Mouse (Mus musculus): Measurements from ENCODE around the gene Ros1. TPM values are rescaled to one million over a fixed set of nuclear protein-coding genes. Genes with fewer than 3 reads are reported as not detected.

Gene Ros1
- total and polyA plus RNA-seq, 3 experiments, result under 0.01 TPM; not detected in 2

- Histone ChIP-seq H3K27me3 (ENCODE audit: insufficient read depth, low read length) (no peaks in the 10 kb centered on the region), H3K9me3 (replicated peaks) (no peaks in the 10 kb centered on the region), H3K4me1 (ENCODE audit: insufficient read depth, low read depth, low read length) (no peaks in the 10 kb centered on the region), H3K36me3 (replicated peaks) (no peaks in the 10 kb centered on the region), H3K4me3 (ENCODE audit: low read depth, low read length) (no peak overlapping the region)
- ATAC-seq (ENCODE audit: extremely low read depth, insufficient number of reproducible peaks, low FRiP score, poor library complexity, severe bottlenecking) (no peak), DNase-seq (ENCODE audit: low spot score) (no peak)
- TF ChIP-seq POLR2AphosphoS5 (IDR thresholded peaks at IDR 0.05; ENCODE audit: insufficient replicate concordance, low read depth, low read length) (no peak), TAL1 (conservative IDR thresholded peaks at IDR 0.05; ENCODE audit: low read depth, low read length) (no peak), CTCF (IDR thresholded peaks at IDR 0.05; ENCODE audit: low read depth, low read length) (no peak), GATA1 (IDR thresholded peaks at IDR 0.05; ENCODE audit: borderline replicate concordance, low read length) (no peak), GATA2 (IDR thresholded peaks at IDR 0.05; ENCODE audit: borderline replicate concordance, low read depth, low read length) (no peak)
Observed at GRCm38 (mm10) chr10:52043086-52043485, 152.0 kb downstream of the Ros1 start.

DNA sequence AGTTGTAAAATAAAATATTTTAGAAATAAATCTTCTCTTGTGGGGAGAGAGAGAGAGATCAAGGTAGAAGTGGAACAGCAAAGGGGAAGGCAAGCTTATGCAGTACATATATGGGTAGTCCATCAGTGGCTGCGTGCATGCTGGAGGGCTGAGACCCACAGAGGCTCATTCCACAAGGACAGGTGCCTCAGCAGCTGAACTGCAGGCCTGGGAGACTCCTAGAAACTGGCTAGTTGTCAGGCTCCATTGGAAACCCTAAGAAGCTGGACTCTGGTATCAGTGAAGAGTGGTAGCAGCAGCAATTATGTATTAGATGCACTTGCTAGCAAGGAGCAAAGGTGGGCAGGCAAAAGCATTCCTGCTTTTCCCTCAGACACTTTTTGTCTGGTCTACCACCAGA lies 155.7 kb downstream of the Ros1 start:
- Histone ChIP-seq H3K4me3 (ENCODE audit: low read depth, low read length) (no peak overlapping the region), H3K4me1 (ENCODE audit: insufficient read depth, low read depth, low read length) (no peaks in the 10 kb centered on the region), H3K36me3 (replicated peaks) (no peaks in the 10 kb centered on the region), H3K9me3 (replicated peaks) (no peaks in the 10 kb centered on the region), H3K27me3 (ENCODE audit: insufficient read depth, low read length) (no peaks in the 10 kb centered on the region)
- DNase-seq (ENCODE audit: low spot score) (no peak), ATAC-seq (ENCODE audit: extremely low read depth, insufficient number of reproducible peaks, low FRiP score, poor library complexity, severe bottlenecking) (no peak)
- TF ChIP-seq GATA1 (IDR thresholded peaks at IDR 0.05; ENCODE audit: borderline replicate concordance, low read length), result no peak
- no peak for TF ChIP-seq GATA2 (IDR thresholded peaks at IDR 0.05; ENCODE audit: borderline replicate concordance, low read depth, low read length)
- no peak for TF ChIP-seq POLR2AphosphoS5 (IDR thresholded peaks at IDR 0.05; ENCODE audit: insufficient replicate concordance, low read depth, low read length)
- no peak for TF ChIP-seq TAL1 (conservative IDR thresholded peaks at IDR 0.05; ENCODE audit: low read depth, low read length)
- no peak for TF ChIP-seq CTCF (IDR thresholded peaks at IDR 0.05; ENCODE audit: low read depth, low read length)

DNA sequence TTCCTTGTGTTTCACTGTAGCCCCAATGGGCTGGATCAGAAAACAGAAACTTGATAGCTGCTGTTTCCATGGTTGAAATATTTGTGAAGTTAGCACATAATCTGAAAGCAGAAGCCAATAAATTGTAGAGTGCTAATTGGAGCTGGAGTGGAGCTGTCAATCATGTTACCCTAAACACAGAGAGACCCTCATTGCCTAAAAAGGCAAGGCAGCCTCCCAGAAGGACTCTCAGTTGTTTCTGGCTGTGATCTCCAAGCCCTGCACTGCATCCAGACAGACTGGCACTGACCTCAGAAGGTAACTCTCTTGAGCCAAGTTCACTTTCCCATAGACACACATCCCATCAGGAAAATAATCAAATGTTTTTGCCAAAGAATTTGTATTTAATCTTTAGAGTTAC lies 161.3 kb downstream of the Ros1 start:
- ATAC-seq (ENCODE audit: extremely low read depth, insufficient number of reproducible peaks, low FRiP score, poor library complexity, severe bottlenecking) (no peak), DNase-seq (ENCODE audit: low spot score) (no peak)
- H3K4me1 ChIP-seq (ENCODE audit: insufficient read depth, low read depth, low read length), result no peaks in the 10 kb centered on the region
- H3K4me3 ChIP-seq (ENCODE audit: low read depth, low read length), result no peak overlapping the region
- no peaks in the 10 kb centered on the region for H3K9me3 ChIP-seq (replicated peaks)
- H3K36me3 ChIP-seq (replicated peaks), result no peaks in the 10 kb centered on the region
- no peaks in the 10 kb centered on the region for H3K27me3 ChIP-seq (ENCODE audit: insufficient read depth, low read length)
- no peak for TF ChIP-seq CTCF (IDR thresholded peaks at IDR 0.05; ENCODE audit: low read depth, low read length)
- TF ChIP-seq TAL1 (conservative IDR thresholded peaks at IDR 0.05; ENCODE audit: low read depth, low read length), result no peak
- TF ChIP-seq GATA1 (IDR thresholded peaks at IDR 0.05; ENCODE audit: borderline replicate concordance, low read length), result no peak
- TF ChIP-seq GATA2 (IDR thresholded peaks at IDR 0.05; ENCODE audit: borderline replicate concordance, low read depth, low read length), result no peak
- TF ChIP-seq POLR2AphosphoS5 (IDR thresholded peaks at IDR 0.05; ENCODE audit: insufficient replicate concordance, low read depth, low read length), result no peak

DNA sequence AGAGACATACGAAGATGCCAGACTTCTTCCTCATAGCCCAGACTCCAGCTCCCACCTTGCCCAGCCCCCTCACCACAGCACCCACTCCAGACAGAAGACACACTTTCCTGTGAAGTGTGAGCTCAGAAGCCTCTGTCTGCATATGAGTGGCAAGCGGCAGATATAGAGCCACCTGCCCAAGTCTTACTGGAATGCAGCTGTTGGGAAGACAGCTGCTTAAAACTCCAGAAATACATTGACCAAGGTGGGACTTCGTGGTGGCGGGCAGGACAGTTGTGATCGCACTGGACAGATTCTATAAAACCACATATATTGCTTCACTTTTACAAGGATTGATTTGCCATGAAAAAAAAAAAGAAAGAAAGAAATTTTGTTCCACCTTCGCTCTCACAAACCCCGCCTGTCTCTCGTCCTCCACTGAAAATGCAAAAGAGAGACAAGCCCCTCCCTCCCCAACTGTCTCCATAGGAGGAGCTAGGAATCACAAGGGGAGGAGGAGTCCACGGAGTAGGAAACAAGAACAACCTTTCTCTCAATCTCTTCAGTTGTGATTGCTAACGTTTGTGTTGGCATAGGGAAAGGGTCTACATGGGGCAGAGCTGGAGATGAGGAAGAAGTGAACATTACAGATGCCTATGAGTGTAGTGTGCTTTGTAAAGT lies 165.5 kb downstream of the Ros1 start:
- Histone ChIP-seq H3K4me1 (ENCODE audit: insufficient read depth, low read depth, low read length) (no peaks in the 10 kb centered on the region), H3K36me3 (replicated peaks) (no peaks in the 10 kb centered on the region), H3K27me3 (ENCODE audit: insufficient read depth, low read length) (no peaks in the 10 kb centered on the region), H3K4me3 (ENCODE audit: low read depth, low read length) (no peak overlapping the region), H3K9me3 (replicated peaks) (no peaks in the 10 kb centered on the region)
- DNase-seq (ENCODE audit: low spot score) (no peak), ATAC-seq (ENCODE audit: extremely low read depth, insufficient number of reproducible peaks, low FRiP score, poor library complexity, severe bottlenecking) (no peak)
- TF ChIP-seq TAL1 (conservative IDR thresholded peaks at IDR 0.05; ENCODE audit: low read depth, low read length) (no peak), GATA1 (IDR thresholded peaks at IDR 0.05; ENCODE audit: borderline replicate concordance, low read length) (no peak), POLR2AphosphoS5 (IDR thresholded peaks at IDR 0.05; ENCODE audit: insufficient replicate concordance, low read depth, low read length) (no peak), CTCF (IDR thresholded peaks at IDR 0.05; ENCODE audit: low read depth, low read length) (no peak), GATA2 (IDR thresholded peaks at IDR 0.05; ENCODE audit: borderline replicate concordance, low read depth, low read length) (no peak)

DNA sequence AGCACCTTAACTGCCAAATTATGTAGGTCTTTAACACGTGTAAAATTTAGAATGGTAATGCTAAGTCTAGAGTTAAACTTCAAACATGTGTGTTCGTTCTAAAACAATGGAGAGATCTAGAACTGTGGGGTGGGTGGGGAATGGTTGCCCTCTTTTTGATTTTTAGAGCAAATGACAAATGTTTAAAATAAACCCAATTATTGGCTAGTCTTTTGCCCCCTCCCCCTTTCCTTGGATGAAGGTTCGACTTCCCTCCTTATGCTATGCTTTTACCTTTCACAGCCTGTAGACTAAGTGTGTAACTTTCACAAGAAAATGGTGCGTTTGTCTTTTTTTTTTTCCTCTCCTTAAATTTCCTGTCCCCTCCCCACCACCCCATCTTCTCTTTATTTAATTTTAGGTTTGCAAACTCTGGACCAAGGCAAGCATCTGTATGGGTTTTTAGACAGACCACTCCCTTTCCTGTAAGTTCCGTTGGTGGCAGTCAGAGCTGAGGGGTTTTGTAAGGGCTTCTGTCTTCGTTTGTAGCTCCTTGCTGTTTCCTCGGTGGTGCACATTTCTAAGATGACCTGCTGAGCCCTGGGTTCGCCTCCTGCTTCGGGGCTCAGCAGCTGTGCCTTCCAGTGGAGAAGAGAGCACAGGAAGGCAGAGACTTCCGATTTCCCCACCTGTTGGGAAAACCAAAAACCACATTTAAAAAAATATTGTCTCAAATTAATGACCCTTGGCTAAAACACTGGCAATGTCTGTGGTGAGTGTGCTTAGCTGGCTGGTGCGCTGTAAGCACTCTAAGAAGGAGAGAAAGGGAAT lies 166.3 kb downstream of the Ros1 start:
- no peaks in the 10 kb centered on the region for H3K4me1 ChIP-seq (ENCODE audit: insufficient read depth, low read depth, low read length)
- H3K36me3 ChIP-seq (replicated peaks), result no peaks in the 10 kb centered on the region
- TF ChIP-seq GATA1 (IDR thresholded peaks at IDR 0.05; ENCODE audit: borderline replicate concordance, low read length) (no peak), GATA2 (IDR thresholded peaks at IDR 0.05; ENCODE audit: borderline replicate concordance, low read depth, low read length) (no peak), CTCF (IDR thresholded peaks at IDR 0.05; ENCODE audit: low read depth, low read length) (no peak), POLR2AphosphoS5 (IDR thresholded peaks at IDR 0.05; ENCODE audit: insufficient replicate concordance, low read depth, low read length) (no peak), TAL1 (conservative IDR thresholded peaks at IDR 0.05; ENCODE audit: low read depth, low read length) (no peak)
- ATAC-seq (ENCODE audit: extremely low read depth, insufficient number of reproducible peaks, low FRiP score, poor library complexity, severe bottlenecking) (no peak), DNase-seq (ENCODE audit: low spot score) (no peak)
- no peaks in the 10 kb centered on the region for H3K9me3 ChIP-seq (replicated peaks)
- no peak overlapping the region for H3K4me3 ChIP-seq (ENCODE audit: low read depth, low read length)
- H3K27me3 ChIP-seq (ENCODE audit: insufficient read depth, low read length), result no peaks in the 10 kb centered on the region
